ENCODE assay signal across 25 mouse cellular contexts in the genomic region with DNA sequence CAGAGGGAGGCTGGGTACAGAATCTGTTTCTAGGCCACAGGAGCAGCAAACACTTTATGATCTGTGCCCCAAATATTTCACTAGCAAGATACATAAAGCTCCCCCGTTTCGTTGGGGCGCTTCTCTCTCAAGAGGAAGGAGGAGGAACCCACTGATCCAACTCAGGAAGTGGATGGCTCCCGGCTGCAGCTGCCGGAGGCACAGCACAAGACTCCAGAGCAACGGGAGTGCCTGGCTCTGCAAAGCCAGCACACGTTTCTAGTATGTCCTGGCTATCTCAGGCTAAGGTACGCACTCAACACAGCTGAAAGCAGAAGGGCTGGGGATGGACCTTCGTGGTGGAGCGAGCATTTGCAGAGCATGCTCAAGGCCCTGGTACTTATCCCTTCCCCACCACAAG.
"Had no signal": no experiment of that assay in that cellular context is flagged by ENCODE, and none has a peak within 500 bp of the region (broad histone marks: within the 10 kb centered on the region; RNA-seq: fewer than 3 reads in every experiment).

No protein-coding gene starts in this region.

- H3K27ac ChIP-seq: heart, embryonic 10.5 days; heart, embryonic 13.5 days; heart, embryonic 15.5 days; hindbrain, embryonic 13.5 days; hindbrain, embryonic 15.5 days; hindbrain, postnatal 0 days; kidney, embryonic 15.5 days; kidney, postnatal 0 days; limb, embryonic 13.5 days; limb, embryonic 15.5 days; liver, embryonic 12.5 days; liver, embryonic 14.5 days had no signal

- DNase-seq: gastrocnemius, postnatal 14 days; gastrocnemius, postnatal 36 days; heart, adult 18-20 months; heart, postnatal 14 days; heart, postnatal 36 days; kidney, adult 11 months; kidney, adult 2 months; kidney, adult 9 months; kidney, postnatal 14 days; kidney, postnatal 36 days; layer of hippocampus, adult 9-11 months; layer of hippocampus, postnatal 36 days; left cerebral cortex, postnatal 4 days had no signal

- H3K4me3 ChIP-seq: heart, embryonic 10.5 days; heart, embryonic 13.5 days; heart, embryonic 15.5 days; hindbrain, embryonic 13.5 days; hindbrain, embryonic 15.5 days; kidney, embryonic 15.5 days; limb, embryonic 13.5 days; limb, embryonic 15.5 days; liver, embryonic 12.5 days had no signal
